Mouse (Mus musculus): ENCODE measurements around the gene Gcgr.

GRCm38 (mm10) chr11:120492878-120493203 lies 37.7 kb upstream of the Gcgr start:
- TF ChIP-seq GATA1 (IDR thresholded peaks at IDR 0.05; ENCODE audit: low read length) (no peak), TAL1 (IDR thresholded peaks at IDR 0.05; ENCODE audit: low read length) (no peak)

Measured in erythroblast, embryonic 14.5 days (primary cell).